Mouse (Mus musculus) megakaryocyte progenitor cell, adult 5-6 weeks (primary cell): ENCODE results near the gene Dgkb. TPM values are rescaled to one million over a fixed set of nuclear protein-coding genes. Genes with fewer than 3 reads are reported as not detected.

Experiments used
- ATAC-seq: replicated peaks from 2 replicates; pipeline ENCODE4 v1.8.0; 2016; ENCODE audit warnings: mild to moderate bottlenecking, moderate TSS enrichment, inconsistent platforms; ENCODE audit not compliant: poor library complexity
- total RNA-seq, 2 experiments: library from RNA; stranded (forward) in 1 of 2; stranded (reverse) in 1 of 2; fragments of 157-497, 149-512 nt in 1 of 2; fragments of 200-1000 nt in 1 of 2; gene quantifications; 2 replicates each; pipeline versions ENCODE4 v1.2.3 to v1.2.4; 2015 to 2017

The Dgkb gene
- total RNA-seq, 2 experiments from 2014 or later: not detected

- no peak for ATAC-seq
These were observed 175.7 kb downstream of the Dgkb start for GRCm38 (mm10) chr12:37993221-37993620.

DNA sequence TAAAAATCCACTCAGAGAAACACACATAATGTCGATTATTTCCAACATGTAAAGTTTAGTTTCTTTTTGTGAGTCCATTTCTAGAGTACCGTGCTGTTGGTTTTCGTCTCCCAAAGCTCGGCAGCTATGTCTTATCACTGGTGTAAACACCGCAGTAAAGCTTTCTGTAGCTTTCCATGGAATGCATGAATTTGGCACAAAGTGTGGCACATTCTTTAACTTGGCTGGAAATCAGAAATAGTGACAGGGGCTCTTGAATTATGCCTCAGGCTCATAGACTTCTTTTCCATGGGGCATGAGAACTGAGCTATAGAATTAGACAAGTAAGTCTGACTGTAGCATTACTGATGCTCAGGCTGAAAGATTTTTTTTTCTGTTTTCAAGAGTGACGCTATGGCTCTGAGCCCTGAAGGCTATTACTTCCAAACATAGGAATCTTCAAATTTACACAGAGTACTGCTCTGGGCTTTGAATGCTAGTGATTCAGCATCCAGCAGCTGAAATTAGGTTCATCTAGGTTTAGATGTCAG is 179.0 kb downstream of the Dgkb start:
- ATAC-seq: no peak

GRCm38 (mm10) chr12:38017674-38018073 is 200.1 kb downstream of the Dgkb start:
- no peak for ATAC-seq

DNA sequence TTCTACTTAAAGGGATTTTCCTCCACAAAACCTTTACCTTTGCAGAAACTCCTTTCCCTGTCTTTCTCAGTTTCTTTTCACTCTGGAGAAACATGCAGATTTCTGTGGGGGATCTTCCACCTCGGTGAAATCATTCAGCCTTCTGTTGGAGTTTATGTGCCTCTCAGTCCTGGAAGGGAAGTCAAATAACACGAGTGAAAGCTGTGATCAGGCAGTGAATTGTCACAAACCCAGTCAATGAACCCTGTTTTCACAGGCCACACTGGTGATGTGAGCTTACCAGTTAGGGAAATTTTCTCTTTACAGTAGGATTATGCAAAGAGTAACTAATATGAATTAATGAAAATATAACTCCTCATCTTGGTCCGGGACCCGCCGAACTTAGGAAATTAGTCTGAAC is 229.7 kb downstream of the Dgkb start:
- no peak for ATAC-seq

- ATAC-seq: no peak
These were observed 270.7 kb downstream of the Dgkb start for GRCm38 (mm10) chr12:38088224-38088623.

DNA sequence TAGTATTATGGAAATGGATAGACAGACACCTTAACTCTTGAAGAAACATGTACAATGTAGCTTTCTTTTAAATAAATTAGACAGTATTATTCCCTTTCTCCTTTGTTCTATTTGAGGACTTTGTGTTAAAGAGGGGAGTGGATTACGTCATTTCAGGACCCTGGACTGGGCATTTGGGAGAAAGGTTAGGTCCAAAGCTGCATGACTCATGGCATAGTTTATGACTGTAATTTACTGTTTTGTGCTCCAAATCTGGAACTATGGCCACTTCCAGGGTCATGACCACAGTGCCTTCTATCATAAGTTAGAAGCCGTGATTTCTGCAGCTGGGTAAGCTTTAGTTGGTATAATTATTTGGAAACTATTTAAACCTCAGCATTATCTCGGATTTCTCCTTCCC is 294.4 kb downstream of the Dgkb start:
- ATAC-seq: no peak

GRCm38 (mm10) chr12:38114990-38115615 is 297.6 kb downstream of the Dgkb start:
- peak; percentile 50; the same call in 1 of the 2 replicates for ATAC-seq

DNA sequence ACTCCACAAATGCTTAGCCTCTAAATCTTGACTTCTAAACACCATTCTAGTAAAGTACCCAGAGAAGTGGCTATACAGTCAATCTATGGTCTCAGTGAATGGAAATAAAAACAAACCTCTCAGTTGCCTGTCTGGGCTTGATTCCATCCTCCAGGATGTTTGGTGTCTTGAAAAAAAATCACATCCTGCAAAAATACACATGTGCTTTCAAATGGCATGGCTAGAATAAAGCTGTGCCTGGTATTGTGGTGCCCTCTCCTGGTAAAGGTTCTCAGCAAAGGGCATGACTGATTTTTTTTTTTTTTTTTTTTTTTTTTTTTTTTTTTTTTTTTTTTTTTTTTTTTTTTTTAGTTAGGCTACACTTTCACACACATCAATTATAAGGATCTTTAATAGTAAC is 306.0 kb downstream of the Dgkb start:
- no peak for ATAC-seq

DNA sequence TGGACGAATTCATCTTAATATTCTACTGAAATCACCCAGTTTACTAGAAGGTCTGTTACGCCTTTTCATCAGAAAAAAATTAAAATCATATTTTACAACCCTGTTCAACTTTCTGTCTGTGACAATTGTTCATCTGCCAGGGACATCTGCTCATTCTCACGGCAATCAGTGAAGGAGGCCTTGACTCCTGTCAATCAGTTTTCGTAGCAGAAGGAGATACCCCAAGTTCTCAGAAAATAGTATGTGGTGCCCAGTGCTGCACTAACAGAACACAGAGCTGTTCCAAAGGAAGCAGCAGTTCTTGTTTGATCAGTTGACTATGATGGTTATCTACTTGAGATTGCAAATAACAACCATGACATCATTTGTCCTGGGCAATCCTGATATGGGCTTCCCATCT is 307.8 kb downstream of the Dgkb start:
- no peak for ATAC-seq

- ATAC-seq: peak; percentile 76
These were observed 312.8 kb downstream of the Dgkb start for GRCm38 (mm10) chr12:38130209-38130915.

DNA sequence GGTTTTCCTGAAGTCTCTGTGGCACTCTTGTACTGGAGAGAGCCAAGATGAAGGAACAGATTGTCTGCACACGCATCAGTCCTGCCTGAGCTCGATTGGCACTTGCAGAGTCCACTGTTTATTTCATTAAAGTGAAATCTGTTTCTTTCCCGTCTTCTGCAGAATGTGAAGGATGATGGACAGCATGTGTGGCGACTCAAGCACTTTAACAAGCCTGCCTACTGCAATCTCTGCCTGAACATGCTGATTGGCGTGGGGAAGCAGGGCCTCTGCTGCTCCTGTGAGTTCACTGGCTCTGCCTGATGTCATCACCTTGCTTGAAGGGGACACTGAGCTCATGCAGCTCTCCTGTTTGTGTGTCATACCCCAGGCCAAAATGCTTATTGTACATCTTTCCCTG is 318.9 kb downstream of the Dgkb start:
- no peak for ATAC-seq

DNA sequence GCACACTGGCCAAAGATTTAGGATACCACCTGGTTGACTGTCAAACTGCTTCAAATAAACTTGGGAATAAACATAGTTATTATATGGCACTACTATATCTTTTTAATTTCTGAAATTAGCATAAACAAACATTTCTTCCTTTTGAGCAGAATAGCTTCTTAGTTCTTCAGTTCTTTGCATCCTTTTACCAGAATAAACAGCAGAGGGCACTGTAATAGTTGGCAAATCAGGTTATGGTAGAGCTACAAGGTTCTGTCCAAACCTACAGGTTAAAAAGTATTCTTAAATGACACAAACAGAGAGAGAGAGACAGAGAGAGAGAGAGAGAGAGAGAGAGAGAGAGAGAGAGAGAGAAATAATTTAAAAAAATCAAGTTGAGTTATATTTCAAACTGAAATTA is 322.5 kb downstream of the Dgkb start:
- ATAC-seq: no peak

DNA sequence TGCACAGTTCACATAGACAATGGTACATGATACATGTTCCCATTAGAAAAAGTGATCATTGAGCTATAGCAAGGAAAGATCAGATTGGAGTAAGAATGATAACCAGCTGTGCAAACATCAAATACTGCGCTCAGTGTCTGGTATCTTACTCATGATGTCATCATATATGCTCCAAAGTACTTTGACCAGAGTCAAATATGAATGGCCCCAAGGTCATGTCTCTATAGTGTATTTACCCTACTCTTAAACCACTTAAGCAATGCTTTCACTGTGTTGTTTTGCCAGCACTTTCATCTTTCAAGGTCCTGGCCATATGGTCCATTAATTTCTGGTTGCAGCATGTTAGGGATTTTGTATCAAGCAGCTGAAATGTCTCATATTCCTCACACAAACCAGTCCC is 415.1 kb downstream of the Dgkb start:
- no peak for ATAC-seq

- ATAC-seq: no peak
These were observed 451.3 kb downstream of the Dgkb start for GRCm38 (mm10) chr12:38268856-38269255.

DNA sequence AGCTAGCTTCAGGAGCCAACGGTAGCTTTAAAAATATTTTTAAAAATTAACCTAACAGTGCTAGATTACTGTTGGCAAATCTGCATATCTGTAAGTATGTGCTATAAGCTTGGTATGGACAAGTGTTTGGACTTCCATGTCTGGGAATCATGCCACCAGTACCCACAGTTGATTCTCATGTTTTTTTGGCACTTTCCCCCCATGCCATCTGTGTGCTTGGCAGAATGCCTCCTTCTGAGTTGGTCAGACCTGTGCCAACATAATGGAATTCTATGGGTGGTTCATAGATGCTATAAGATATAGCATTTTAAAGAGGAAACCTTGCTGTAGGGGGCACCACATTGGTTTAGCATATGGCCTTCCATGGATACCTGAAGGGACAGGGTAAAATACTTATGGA is 484.0 kb downstream of the Dgkb start:
- ATAC-seq: no peak

GRCm38 (mm10) chr12:38303841-38304240 is 486.3 kb downstream of the Dgkb start:
- no peak for ATAC-seq

DNA sequence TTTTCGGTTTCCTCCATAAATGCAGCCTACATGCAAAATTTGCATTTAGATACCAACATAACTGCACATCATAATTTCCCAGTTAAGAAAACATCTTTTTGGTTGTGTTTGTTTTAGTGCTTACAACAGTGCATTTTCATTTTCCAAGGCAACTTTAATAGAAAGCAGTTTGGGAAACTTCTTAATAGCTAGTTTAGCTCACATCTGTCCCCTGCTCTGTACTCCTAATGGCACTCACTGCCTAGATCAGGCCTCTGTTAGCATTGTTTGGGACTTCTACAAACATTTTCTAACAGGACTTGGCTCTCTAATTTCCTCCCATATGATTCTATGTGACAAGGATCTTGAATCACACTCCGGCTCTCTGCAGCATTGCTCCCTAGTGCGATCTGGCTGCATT is 486.7 kb downstream of the Dgkb start:
- no peak for ATAC-seq

DNA sequence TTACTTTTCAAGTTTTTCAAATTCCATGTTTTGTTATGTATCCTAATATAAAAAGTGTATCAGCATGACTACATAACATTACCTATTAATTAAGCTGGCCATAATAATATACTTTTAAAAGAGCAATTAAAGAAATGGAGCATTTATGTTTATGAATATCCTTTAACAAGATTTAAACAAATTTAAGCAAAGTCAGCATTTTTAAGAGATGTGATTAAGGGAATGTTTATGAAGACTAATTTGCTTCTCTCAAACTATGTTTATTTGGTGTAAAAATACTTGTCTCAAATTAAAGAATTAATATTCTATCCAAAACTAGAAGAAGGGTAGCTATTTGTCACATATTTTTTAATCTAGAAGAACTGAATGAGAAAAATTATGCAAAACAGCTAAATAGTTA is 492.4 kb downstream of the Dgkb start:
- no peak for ATAC-seq

DNA sequence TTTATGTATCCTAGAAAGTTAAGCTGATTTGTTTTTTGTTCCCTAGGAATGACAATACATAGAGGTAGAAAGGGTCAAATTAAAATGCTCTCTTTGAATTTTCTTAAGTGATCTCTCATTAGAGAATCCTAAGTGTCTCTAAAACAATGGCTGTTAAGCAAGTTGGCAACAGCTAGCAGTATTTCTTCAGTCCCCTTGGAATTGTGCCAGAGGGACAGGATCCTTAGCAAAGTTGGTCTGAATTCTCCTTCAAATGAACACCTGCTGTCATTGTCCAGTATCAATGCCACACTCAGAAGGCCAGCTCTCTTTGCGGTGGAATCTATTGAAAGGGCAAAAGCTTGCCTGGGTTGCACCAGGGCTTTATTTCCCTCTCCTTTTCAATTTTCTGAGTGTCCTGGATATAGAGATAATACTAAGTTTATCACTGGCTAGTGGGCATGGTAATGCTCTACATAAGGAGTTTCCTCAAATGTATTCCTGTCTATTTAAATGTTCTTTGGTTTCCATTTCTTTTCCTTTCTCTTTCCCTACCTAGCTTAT is 510.3 kb downstream of the Dgkb start:
- no peak for ATAC-seq

- no peak for ATAC-seq
These were observed 511.3 kb downstream of the Dgkb start for GRCm38 (mm10) chr12:38328779-38329178.

- peak; percentile 84 for ATAC-seq
These were observed 525.1 kb downstream of the Dgkb start for GRCm38 (mm10) chr12:38342657-38343056.

- ATAC-seq: no peak
These were observed 535.0 kb downstream of the Dgkb start for GRCm38 (mm10) chr12:38352481-38352880.
